Mouse (Mus musculus): ENCODE data around the gene Lyar.

- TF ChIP-seq CEBPB (IDR thresholded peaks at IDR 0.05; ENCODE audit: insufficient read depth, poor library complexity, severe bottlenecking) (no peak), POLR2A (IDR thresholded peaks at IDR 0.05; ENCODE audit: insufficient read length, low read depth) (no peak), USF1 (IDR thresholded peaks at IDR 0.05; ENCODE audit: low read depth) (no peak)
Measured at GRCm38 (mm10) chr5:38255195-38255594, 34.9 kb downstream of the Lyar start.
